Mouse (Mus musculus): ENCODE results near the gene Gm5134.
"Not testable (repeated sequence)": the region's sequence is repeated elsewhere in the genome, so short reads cannot be mapped to it uniquely, and the experiment has no call there.

The Gm5134 gene

GRCm38 (mm10) chr10:75993616-75994240 is 39.4 kb downstream of the Gm5134 start:
- intact Hi-C loops (cut with DNase I): no loop called here

- intact Hi-C loops (cut with DNase I): not testable (repeated sequence)
Observed at GRCm38 (mm10) chr10:75994531-75995210, 40.4 kb downstream of the Gm5134 start.

DNA sequence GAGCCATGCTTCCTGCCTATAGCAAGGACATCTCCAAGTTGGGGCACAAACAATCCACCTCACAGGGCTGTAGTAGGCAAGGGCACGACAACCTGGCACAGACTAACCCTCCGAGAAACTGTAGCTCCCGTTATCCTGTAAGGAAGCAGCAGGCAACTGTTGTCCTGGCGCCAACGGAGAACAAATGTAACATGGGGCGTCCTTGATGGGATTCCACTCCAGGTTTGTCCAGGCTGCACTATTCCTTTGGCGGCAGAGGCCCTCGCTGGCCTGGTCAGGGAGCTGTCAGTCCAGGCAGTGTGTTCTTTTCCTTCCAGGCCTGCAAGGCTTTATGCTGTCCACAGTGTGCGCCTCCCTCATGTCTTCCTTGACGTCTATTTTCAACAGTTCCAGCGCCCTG is 41.1 kb downstream of the Gm5134 start:
- intact Hi-C loops (cut with DNase I): no loop called here

DNA sequence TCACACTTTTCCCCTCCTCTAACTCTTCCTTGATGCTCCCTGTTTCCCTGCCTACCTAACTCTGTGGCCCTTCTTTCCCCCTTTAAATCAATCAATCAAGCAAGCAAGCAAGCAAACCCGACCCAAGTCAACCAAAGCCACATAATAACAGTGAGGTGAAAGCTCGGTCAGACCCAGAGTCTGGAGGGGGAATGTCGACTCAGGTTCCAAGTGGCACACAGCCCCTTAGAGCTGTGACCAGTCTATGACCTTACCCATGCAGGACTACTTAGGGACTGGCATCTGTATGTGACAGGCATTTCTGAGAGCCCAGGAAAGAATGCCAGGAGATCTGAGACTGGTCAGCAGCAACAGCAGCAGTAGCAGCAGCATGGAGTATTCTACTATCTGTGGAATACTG is 42.0 kb downstream of the Gm5134 start:
- intact Hi-C loops (cut with DNase I): no loop called here

- intact Hi-C loops (cut with DNase I): no loop called here
Observed at GRCm38 (mm10) chr10:76001160-76001559, 46.8 kb downstream of the Gm5134 start.

DNA sequence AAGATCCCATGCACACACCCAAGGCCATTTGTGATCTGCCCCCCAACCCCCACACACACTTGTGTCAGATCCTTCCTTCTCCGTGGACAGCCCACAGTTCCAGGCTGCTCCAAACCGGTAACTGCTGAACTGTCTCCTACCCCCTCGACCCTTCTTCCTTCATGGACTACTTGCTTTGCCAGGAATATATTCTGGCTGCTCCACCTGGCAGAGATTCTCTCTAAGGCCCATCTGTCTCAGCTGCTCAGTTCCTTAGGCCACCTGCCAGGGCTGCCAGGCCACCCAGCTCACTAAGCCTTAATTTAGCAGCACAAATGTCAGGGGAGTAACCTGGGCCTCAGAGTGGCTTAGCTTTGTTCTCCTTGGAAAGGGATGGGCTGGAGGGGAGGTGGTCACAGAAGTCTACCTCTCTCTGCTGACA is 47.8 kb downstream of the Gm5134 start:
- intact Hi-C loops (cut with DNase I): no loop called here

- intact Hi-C loops (cut with DNase I): no loop called here
Observed at GRCm38 (mm10) chr10:76002615-76003014, 48.3 kb downstream of the Gm5134 start.

DNA sequence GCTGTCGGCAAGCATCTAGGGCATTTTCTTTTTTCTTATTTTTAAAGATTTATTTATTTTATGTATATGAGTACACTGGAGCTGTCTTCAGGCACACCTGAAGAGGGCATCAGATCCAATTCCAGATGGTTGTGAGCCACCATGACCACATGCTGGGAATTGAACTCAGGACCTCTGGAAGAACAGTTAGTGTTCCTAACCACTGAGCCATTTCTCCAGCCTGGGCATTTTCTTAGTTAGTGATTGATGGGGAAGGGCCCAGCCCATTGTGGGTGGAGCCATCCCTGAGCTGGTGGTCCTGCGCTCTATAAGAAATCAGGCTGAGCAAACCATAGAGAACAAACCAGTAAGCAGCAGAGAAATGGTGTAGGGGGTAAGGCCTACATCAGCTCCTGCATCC is 48.9 kb downstream of the Gm5134 start:
- intact Hi-C loops (cut with DNase I): no loop called here

DNA sequence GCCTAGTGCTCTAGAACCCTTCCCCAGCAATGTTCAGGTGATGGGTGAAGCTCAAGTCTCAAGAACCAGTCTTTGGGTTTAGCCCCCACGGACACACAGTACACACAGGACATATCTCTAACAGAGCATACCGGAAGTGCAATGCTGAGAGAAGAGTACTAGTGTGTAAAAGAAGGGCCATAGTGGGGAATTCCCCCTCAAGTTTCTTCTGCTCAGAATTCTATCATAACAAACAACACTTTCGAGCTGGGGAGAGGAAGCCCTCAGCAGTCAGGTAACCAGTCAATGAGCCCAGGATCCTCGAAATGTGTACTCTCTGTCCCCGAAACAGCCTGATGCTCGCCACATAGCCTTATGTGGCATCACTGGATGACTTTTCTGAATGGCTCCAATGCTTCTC is 52.1 kb downstream of the Gm5134 start:
- intact Hi-C loops (cut with DNase I): no loop called here

- intact Hi-C loops (cut with DNase I): no loop called here
Observed at GRCm38 (mm10) chr10:76009812-76010211, 55.5 kb downstream of the Gm5134 start.

- intact Hi-C loops (cut with DNase I): no loop called here
Observed at GRCm38 (mm10) chr10:76012922-76013321, 58.6 kb downstream of the Gm5134 start.

DNA sequence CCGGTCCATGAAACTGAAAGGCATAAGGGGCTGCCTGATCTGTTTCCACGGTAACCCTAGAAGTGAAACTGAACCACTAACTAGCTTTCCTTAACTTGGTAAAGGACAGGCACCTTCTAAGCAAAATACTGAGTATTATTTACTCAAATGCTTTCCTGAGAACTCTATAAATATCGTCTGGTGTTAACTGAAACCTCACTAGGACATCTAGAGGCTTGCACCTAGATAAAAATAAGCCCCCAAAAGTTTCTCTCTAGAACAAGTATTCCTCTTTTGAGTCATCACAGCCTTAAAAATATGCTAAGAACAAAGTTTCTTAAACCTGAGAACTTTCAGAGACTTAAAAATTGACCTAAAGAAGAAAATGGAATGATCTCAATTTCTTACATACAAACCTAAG is 62.6 kb downstream of the Gm5134 start:
- intact Hi-C loops (cut with DNase I): no loop called here

DNA sequence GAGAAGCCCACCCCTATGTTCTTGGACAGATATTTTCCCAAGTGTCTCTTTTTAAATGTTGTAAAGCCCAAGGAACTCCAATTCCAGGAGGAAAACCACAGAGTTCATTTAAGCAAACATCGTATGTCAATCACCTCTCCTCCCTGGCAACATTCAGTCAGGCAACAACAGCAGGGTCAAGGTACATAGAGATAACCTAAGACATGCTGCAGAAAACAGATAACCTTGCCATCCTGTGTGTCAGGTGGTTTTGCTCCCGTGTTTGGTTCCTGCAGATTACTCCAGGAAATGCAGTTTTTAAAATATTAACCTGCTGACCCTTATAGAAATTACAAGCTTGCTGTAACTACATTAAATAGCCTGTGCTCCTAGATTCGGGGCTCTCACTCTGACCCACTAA is 67.4 kb downstream of the Gm5134 start:
- intact Hi-C loops (cut with DNase I): no loop called here

- intact Hi-C loops (cut with DNase I): no loop called here
Observed at GRCm38 (mm10) chr10:76023921-76024320, 69.6 kb downstream of the Gm5134 start.

DNA sequence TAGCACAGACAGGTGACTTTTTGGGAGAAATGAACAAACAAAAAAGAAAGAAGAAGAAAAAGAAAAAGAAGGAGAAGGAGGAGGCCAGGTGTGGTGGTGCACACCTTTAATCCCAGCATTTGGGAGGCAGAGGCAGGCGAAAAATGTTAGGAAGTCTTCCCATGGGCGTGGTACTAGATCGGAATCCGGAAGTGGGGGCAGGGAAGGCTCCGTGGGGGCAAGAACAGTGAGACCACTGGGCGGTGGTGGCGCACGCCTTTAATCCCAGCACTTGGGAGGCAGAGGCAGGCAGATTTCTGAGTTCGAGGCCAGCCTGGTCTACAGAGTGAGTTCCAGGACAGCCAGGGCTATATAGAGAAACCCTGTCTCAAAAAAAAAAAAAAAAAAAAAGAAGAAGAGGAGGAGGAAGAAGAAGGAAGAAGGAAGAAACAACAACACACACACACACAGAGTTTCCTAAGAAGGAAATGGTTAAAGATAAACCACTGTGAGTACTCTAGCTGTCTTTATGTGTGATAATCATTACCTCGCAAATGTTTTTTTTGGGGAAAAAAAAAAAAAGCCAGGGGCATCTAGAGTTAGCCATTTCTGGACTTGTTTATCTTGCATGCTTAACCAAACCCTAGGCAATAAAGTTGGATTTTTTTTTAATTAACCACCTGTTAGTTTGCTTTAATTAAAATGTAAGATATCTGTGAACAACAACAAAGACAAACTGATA is 71.3 kb downstream of the Gm5134 start:
- intact Hi-C loops (cut with DNase I): no loop called here

DNA sequence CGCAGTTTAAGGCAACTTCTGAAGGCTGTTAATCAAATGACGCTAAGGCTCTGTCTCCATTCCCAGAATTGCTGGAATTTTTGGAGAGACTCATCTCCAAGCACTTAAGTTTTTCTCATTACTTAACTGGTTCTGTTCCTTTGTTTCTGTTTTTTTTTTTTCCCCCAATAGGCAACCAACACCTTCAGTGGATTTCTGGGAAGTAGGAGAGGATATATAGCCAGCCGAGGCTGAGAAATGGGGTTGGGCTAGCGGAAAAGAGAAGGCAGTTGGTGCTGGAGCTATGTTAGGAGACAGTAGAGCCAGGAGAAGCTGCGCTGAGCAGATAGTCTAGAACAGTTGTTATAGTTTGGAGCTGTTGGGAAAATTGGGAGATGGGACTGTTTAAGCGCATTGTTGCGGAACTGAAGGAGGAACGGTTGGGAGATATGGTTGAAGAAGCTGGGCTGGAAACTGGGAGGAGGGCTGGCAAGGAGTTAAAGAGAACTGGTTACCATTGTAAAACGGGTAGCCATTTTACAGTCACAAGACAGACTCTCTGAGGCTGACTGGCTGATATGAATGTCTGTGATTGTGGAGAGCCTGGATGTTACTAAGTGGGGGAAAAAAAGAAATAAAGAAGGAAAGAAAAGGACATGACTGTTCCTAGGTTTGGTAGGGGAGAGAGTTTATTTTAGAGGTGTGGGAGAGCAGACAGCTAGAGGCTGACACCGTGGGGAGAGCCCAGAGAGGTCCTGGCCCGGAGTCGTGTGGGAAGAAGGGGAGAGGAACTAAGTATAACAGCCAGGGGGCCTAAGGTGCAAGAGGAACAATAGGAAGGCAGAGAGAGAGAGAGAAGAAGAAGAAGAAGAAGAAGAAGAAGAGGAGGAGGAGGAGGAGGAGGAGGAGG is 73.1 kb downstream of the Gm5134 start:
- intact Hi-C loops (cut with DNase I): no loop called here

GRCm38 (mm10) chr10:76028016-76028366 is 73.7 kb downstream of the Gm5134 start:
- intact Hi-C loops (cut with DNase I): no loop called here

DNA sequence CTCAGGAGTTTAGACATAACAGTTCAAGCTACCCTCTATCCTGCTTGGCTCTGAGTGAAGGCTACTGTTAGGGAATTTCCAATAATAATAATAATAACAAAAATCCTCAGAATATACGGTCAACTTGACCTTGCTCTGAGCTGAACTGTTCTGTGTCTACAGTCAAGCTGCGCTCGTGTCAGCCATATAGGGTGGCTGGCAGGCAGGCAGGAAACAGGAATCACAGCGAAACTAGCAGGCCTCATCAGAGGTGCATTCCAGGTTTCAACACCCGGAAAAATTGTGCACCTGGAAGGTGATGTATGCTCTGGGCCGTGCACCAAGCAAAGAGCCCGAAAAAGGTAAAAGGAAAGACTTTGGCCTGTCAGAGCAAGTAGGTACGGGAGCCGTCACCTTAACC is 74.1 kb downstream of the Gm5134 start:
- intact Hi-C loops (cut with DNase I): no loop called here

DNA sequence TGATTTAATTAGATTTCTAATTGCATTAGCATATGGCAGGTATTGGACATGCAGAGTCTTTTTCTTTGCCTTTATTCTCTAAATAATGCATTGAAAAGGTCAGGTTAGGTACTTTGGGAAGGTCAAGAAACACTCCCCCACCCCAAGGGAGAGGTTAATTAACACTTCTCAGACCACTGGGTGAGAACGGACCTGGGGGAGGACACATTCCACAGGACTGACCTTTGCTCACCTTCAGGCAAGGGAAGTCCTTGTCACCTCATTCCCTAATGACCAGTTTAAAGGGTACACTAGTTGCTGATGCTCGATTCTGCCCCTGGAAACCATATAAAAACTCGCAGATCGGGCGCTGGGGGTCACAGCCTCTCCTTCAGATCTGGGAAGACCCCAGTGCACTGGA is 75.0 kb downstream of the Gm5134 start:
- intact Hi-C loops (cut with DNase I): no loop called here

DNA sequence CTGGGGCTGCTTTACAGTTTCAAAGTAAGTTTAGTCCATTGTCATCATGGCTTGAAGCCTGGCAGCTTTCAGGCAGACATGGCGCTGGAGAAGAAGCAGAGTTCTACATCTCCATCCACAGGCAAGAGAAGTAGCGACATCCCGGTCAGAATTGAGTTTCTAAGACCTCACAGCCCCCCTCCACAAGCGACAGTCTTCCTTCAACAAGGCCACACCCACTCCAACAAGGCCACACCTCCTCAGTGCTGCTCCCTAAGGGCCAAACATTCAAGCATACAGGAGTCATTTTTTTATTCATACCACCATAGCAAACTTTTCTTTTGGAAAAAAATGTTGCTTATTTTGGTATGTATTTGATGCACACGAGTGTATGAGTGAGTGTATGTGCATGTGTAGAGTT is 76.2 kb downstream of the Gm5134 start:
- intact Hi-C loops (cut with DNase I): no loop called here

DNA sequence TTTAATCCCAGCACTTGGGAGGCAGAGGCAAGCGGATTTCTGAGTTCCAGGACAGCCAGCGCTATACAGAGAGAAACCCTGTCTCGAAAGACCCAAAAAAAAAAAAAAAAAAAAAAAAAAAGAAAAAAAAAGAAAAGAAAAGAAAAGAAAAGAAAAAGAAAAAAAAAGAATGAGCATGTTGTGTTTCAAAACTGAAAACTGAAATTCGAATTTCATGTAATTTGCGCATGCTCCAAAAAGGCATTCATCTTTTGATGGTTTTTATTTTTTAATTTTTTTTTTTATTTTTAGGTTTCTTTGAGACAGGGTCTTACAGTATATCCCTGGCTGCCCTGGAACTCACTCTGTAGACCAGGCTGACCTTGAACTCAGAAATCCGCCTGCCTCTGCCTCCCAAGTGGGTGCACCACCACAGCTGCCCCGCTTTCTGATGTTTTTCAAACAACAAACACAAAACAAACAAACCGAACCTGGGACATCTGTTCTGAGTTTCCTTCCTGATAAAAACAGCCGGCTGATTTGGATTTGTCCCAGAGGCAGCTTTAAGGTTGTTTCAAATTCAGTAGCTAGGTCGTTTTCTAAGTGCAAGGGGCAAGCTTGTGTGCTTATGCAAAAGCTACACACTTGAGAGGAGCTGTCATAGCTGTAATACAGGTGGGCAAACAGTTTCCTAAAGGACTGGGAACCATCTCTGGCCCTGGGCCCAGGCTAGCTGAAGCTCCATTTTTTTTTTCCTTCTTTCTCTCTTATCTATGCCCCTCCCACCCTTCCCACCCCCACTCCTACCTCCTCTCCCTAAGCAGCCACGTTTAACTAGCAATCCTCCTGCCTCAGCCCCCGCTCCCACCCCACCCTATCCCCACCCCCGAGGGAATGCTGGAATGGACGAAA is 77.4 kb downstream of the Gm5134 start:
- intact Hi-C loops (cut with DNase I): no loop called here
